Mouse (Mus musculus) lung, adult 10 weeks (tissue): ENCODE data around the gene Olfr701. TPM values are rescaled to one million over a fixed set of nuclear protein-coding genes. Genes with fewer than 3 reads are reported as not detected.

Experiments used
- polyA plus RNA-seq: library from polyadenylated mRNA; stranded (reverse); fragments of 350-450 nt; fragmentation: Illumina TruSeq; extraction: RNeasy Lipid Tissue Mini Kit (QIAGEN cat#74804); gene quantifications from one replicate; pipeline ENCODE4 v1.2.3, GENCODE M21; 2014; ENCODE audit warnings: low read depth, low replicate concordance; ENCODE audit not compliant: insufficient read depth

Olfr701 gene
- not detected for polyA plus RNA-seq

DNA sequence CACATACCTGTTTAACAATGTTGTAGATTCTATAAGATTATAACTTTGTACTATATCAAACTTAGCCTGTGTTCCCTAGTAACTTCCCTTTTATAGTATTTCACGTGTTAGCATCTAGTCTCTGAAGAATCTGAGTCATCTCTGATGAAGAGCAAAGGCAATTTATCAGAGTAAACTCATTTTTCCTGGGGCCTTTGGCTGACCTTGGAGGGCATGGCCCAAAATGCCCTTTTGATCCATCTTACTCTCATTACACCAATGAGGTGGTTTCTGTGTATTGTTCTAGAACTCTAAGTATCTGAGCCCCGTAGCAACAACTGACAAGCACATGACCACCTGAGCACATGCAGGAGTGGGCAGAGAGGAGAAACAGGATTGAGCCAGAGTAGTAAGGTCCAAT is at the start of gene Olfr701:
TSS of gene Olfr701 (plus strand) at position 301 of the 400 bp plus-strand sequence.

GRCm38 (mm10) chr7:106793098-106793497 is 20.8 kb upstream of the Olfr701 start, which contains the start of gene Olfr699:
TSS of gene Olfr699 (minus strand) at chr7:106793198.

DNA sequence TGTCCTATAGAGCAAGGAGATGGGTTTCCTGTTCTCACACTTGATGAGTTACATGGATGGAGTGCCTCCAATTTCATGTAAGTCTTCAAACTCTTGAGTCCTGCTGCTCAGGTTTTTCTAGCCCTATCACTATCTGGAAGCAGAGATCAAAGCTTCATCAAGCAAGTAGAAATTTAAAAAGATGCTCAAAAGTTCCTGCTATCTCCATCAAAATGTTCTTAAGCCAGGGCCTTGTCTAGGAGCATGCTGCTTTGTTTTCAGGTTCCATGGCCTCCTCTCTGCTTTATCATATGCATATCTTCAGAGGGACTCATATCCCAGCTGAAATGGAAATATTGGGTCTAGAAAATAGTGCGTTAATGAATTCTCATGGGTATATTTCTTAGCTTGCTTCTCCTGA is 5.2 kb upstream of the Olfr701 start, which contains the start of gene Olfr700:
TSS of gene Olfr700 (minus strand) at position 101 of the 400 bp plus-strand sequence.

DNA sequence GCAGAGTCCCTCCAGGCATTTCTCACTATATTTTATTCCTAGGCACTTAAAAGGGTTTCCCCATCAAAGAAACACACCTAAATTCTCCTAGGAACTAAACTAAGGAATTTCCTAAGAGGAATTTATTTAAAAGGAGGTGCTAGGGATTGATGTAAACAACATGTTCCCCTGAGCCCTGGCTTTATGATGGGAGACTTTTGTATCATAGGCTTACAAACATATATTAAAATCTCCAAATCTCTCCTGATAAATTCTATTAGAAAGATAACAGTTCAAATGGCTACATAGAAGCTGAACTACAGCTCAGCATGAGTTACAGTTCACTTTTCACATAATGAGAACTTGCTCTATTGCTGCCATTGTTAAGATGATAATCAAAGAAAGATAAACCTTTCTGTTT is 19.9 kb downstream of the Olfr701 start, which contains the start of gene Olfr702:
TSS of gene Olfr702 (minus strand) at position 101 of the 400 bp plus-strand sequence.

GRCm38 (mm10) chr7:106843060-106843459 is 29.1 kb downstream of the Olfr701 start, which contains the start of gene Olfr703:
TSS of gene Olfr703 (plus strand) at chr7:106843360.

DNA sequence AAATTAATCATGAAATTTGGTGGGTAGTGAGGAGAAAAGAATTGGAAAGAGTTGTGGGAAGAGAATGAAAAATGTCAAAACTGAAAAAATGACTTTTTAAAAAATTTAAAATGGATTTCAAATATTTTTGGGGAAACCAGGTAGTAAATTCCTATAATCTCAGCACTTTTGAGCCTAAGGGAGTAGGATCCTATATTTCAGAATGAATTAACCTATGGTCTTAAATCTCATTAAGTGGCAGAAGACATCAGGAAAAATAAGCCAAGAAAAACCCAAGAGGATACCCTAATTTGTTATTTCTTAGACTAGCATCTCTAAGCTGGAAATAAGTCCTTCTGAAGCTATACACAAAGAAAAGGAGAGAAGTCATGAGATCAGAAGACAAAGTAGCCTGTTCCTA is 49.0 kb downstream of the Olfr701 start, which contains the start of gene Olfr704:
TSS of gene Olfr704 (plus strand) at position 301 of the 400 bp plus-strand sequence.

Other genes starting within 250 kb of the Olfr701 start
- not detected for gene Olfr693, start 133.5 kb upstream of the Olfr701 start, polyA plus RNA-seq
- gene Olfr694, start 122.3 kb upstream of the Olfr701 start, polyA plus RNA-seq, result not detected
- not detected for gene Olfr695, start 97.7 kb upstream of the Olfr701 start, polyA plus RNA-seq
- gene Olfr697, start 71.7 kb upstream of the Olfr701 start, polyA plus RNA-seq, result not detected
- not detected for gene Olfr698, start 58.7 kb upstream of the Olfr701 start, polyA plus RNA-seq
- not detected for gene Olfr699, start 20.9 kb upstream of the Olfr701 start, polyA plus RNA-seq
- not detected for gene Olfr700, start 5.3 kb upstream of the Olfr701 start, polyA plus RNA-seq
- gene Olfr702, start 19.8 kb downstream of the Olfr701 start, polyA plus RNA-seq, result not detected
- gene Olfr703, start 29.2 kb downstream of the Olfr701 start, polyA plus RNA-seq, result not detected
- not detected for gene Olfr704, start 49.1 kb downstream of the Olfr701 start, polyA plus RNA-seq
- gene Olfr705, start 62.8 kb downstream of the Olfr701 start, polyA plus RNA-seq, result not detected
- not detected for gene Olfr706, start 74.0 kb downstream of the Olfr701 start, polyA plus RNA-seq
- gene Olfr707, start 87.1 kb downstream of the Olfr701 start, polyA plus RNA-seq, result not detected
- not detected for gene Olfr1532-ps1, start 93.9 kb downstream of the Olfr701 start, polyA plus RNA-seq
- not detected for gene Olfr709-ps1, start 118.1 kb downstream of the Olfr701 start, polyA plus RNA-seq
- not detected for gene Olfr710, start 134.2 kb downstream of the Olfr701 start, polyA plus RNA-seq
- gene Olfr6, start 149.8 kb downstream of the Olfr701 start, polyA plus RNA-seq, result not detected
- gene Olfr711, start 161.3 kb downstream of the Olfr701 start, polyA plus RNA-seq, result not detected
- not detected for gene Olfr2, start 191.9 kb downstream of the Olfr701 start, polyA plus RNA-seq
- not detected for gene Olfr713, start 217.0 kb downstream of the Olfr701 start, polyA plus RNA-seq